Mouse (Mus musculus) colon, adult 2 months (tissue): ENCODE measurements around the gene Smok2a. TPM values are rescaled to one million over a fixed set of nuclear protein-coding genes. Genes with fewer than 3 reads are reported as not detected.

Experiments
- polyA plus RNA-seq: library from polyadenylated mRNA; depleted of rRNA; stranded (reverse); fragments of >200 nt; gene quantifications from 2 replicates; pipeline ENCODE4 v1.2.3, GENCODE M21; 2012; rRNA removed

Smok2a gene
- not detected in 2 replicates for polyA plus RNA-seq

GRCm38 (mm10) chr17:13220888-13221287 lies at the start of gene Smok2a:
Gene Smok2a (plus strand): TSS chr17:13221188.

GRCm38 (mm10) chr17:13229957-13230356 lies 9.0 kb downstream of the Smok2a start, which contains the start of gene Smok2b:
Gene Smok2b (plus strand): TSS chr17:13230257.

Other genes with a start within 250 kb of the Smok2a start
- 11.0 and 13.4 TPM in 2 replicates for gene Wtap, start 227.0 kb upstream of the Smok2a start, polyA plus RNA-seq
- 446 and 547 TPM in 2 replicates for gene Sod2, start 214.3 kb upstream of the Smok2a start, polyA plus RNA-seq
- 0.27 and 0.37 TPM in 2 replicates for gene Gpr31b, start 168.9 kb upstream of the Smok2a start, polyA plus RNA-seq
- 0.05 and 0.27 TPM in 2 replicates for gene Tcp10b, start 160.1 kb upstream of the Smok2a start, polyA plus RNA-seq
- not detected in 2 replicates for gene Unc93a, start 89.4 kb upstream of the Smok2a start, polyA plus RNA-seq
- gene Smok2b, start 9.1 kb downstream of the Smok2a start, polyA plus RNA-seq, result not detected in 2 replicates
- gene Tcp10c, start 133.4 kb downstream of the Smok2a start, polyA plus RNA-seq, result not detected in 2 replicates